Mouse (Mus musculus): Measurements from ENCODE around the gene Arhgap35. TPM values are rescaled to one million over a fixed set of nuclear protein-coding genes. Genes with fewer than 3 reads are reported as not detected.
A peak's percentile ranks its signal among the peaks of the same experiment; 100 is the strongest.

Arhgap35 gene
- polyA plus RNA-seq, 1 experiment from 2014 or later, result 12.0 TPM

- H3K36me3 ChIP-seq, result peaks cover 3% of the 10 kb centered on the region; the same call in 1 of the 2 replicates
- H3K9ac ChIP-seq, result no peak overlapping the region
- no peaks in the 10 kb centered on the region for H3K9me3 ChIP-seq
- ATAC-seq (ENCODE audit: insufficient read depth, low FRiP score, low read depth), result no peak
- H3K27me3 ChIP-seq (replicated peaks), result peaks cover 7% of the 10 kb centered on the region; the same call in 1 of the 2 replicates
- H3K4me3 ChIP-seq (replicated peaks), result no peak overlapping the region
- H3K27ac ChIP-seq, result no peak overlapping the region
- 76% methylated on average over 5 of the region's 5 CpGs for WGBS
- peaks cover 7% of the 10 kb centered on the region; the same call in 1 of the 2 replicates for H3K4me1 ChIP-seq
- no peak overlapping the region for H3K4me2 ChIP-seq
Measured at GRCm38 (mm10) chr7:16456289-16456688, 158.5 kb downstream of the Arhgap35 start.

- Histone ChIP-seq H3K9ac (no peak overlapping the region), H3K4me2 (no peak overlapping the region), H3K4me1 (peaks cover 7% of the 10 kb centered on the region; the same call in 1 of the 2 replicates), H3K4me3 (replicated peaks) (no peak overlapping the region), H3K27me3 (replicated peaks) (no peaks in the 10 kb centered on the region), H3K9me3 (no peaks in the 10 kb centered on the region), H3K27ac (no peak overlapping the region), H3K36me3 (peaks cover 3% of the 10 kb centered on the region; the same call in 1 of the 2 replicates)
- WGBS, result 89% methylated on average over 14 of the region's 14 CpGs
- no peak for ATAC-seq (ENCODE audit: insufficient read depth, low FRiP score, low read depth)
Measured at GRCm38 (mm10) chr7:16455016-16455415, 159.8 kb downstream of the Arhgap35 start.

- H3K4me3 ChIP-seq (replicated peaks), result peak overlapping the region; percentile 79
- peaks cover 3% of the 10 kb centered on the region; the same call in 1 of the 2 replicates for H3K36me3 ChIP-seq
- H3K27me3 ChIP-seq (replicated peaks), result no peaks in the 10 kb centered on the region
- peak overlapping the region; percentile 49; the same call in 1 of the 2 replicates for H3K9ac ChIP-seq
- peaks cover 7% of the 10 kb centered on the region; the same call in 1 of the 2 replicates for H3K4me1 ChIP-seq
- peak overlapping the region; percentile 80 for H3K4me2 ChIP-seq
- ATAC-seq (ENCODE audit: insufficient read depth, low FRiP score, low read depth), result peak; percentile 28
- peak overlapping the region; percentile 40; the same call in 1 of the 2 replicates for H3K27ac ChIP-seq
- no peaks in the 10 kb centered on the region for H3K9me3 ChIP-seq
- WGBS, result 1% methylated on average over 23 of the region's 23 CpGs
Measured at GRCm38 (mm10) chr7:16453118-16453711, 161.6 kb downstream of the Arhgap35 start.

GRCm38 (mm10) chr7:16452587-16453073 is 162.2 kb downstream of the Arhgap35 start, which contains the start of gene Tmem160:
Gene Tmem160, plus strand, starts transcription at chr7:16452779.
- WGBS, result under 1% methylated on average over 30 of the region's 30 CpGs
- H3K27ac ChIP-seq, result peak within 1 kb of the TSS; percentile 40; the same call in 1 of the 2 replicates

GRCm38 (mm10) chr7:16451656-16452055 is 163.1 kb downstream of the Arhgap35 start:
- peaks cover 3% of the 10 kb centered on the region; the same call in 1 of the 2 replicates for H3K36me3 ChIP-seq
- no peak overlapping the region for H3K4me3 ChIP-seq (replicated peaks)
- H3K27me3 ChIP-seq (replicated peaks), result no peaks in the 10 kb centered on the region
- H3K9ac ChIP-seq, result no peak overlapping the region
- H3K4me1 ChIP-seq, result peaks cover 7% of the 10 kb centered on the region; the same call in 1 of the 2 replicates
- no peaks in the 10 kb centered on the region for H3K9me3 ChIP-seq
- H3K27ac ChIP-seq, result no peak overlapping the region
- no peak for ATAC-seq (ENCODE audit: insufficient read depth, low FRiP score, low read depth)
- WGBS, result 69% methylated on average over 6 of the region's 6 CpGs
- no peak overlapping the region for H3K4me2 ChIP-seq

More at GRCm38 (mm10) chr7:16452587-16453073, 162.2 kb downstream of the Arhgap35 start, which contains the start of gene Tmem160:
- ATAC-seq (ENCODE audit: insufficient read depth, low FRiP score, low read depth), result peak; percentile 100
- peaks cover 3% of the 10 kb centered on the region; the same call in 1 of the 2 replicates for H3K36me3 ChIP-seq
- peak within 1 kb of the TSS; percentile 79 for H3K4me3 ChIP-seq (replicated peaks)
- peak within 1 kb of the TSS; percentile 80 for H3K4me2 ChIP-seq
- H3K27me3 ChIP-seq (replicated peaks), result no peaks in the 10 kb centered on the region
- peaks cover 7% of the 10 kb centered on the region; the same call in 1 of the 2 replicates for H3K4me1 ChIP-seq
- H3K9me3 ChIP-seq, result no peaks in the 10 kb centered on the region
- peak within 1 kb of the TSS; percentile 49; the same call in 1 of the 2 replicates for H3K9ac ChIP-seq

Other genes starting within 250 kb of the Arhgap35 start
- 272 and 284 TPM in 2 replicates for gene Sae1, start 227.2 kb downstream of the Arhgap35 start, polyA plus RNA-seq (2015; fragmentation: Nextera tagmentation; extraction: Ambion mirVana)
- gene Zc3h4, start 214.1 kb downstream of the Arhgap35 start, polyA plus RNA-seq (2015; fragmentation: Nextera tagmentation; extraction: Ambion mirVana), result 16.8 and 17.4 TPM in 2 replicates
- 48.5 and 57.0 TPM in 2 replicates for gene Tmem160, start 162.2 kb downstream of the Arhgap35 start, polyA plus RNA-seq (2015; fragmentation: Nextera tagmentation; extraction: Ambion mirVana)
- 0.33 and 0.49 TPM in 2 replicates for gene Npas1, start 137.3 kb downstream of the Arhgap35 start, polyA plus RNA-seq (2015; fragmentation: Nextera tagmentation; extraction: Ambion mirVana)
- gene Ceacam15, start 60.7 kb upstream of the Arhgap35 start, polyA plus RNA-seq (2015; fragmentation: Nextera tagmentation; extraction: Ambion mirVana), result not detected in 2 replicates
- gene Ceacam9, start 106.9 kb upstream of the Arhgap35 start, polyA plus RNA-seq (2015; fragmentation: Nextera tagmentation; extraction: Ambion mirVana), result not detected in 2 replicates
- gene Ap2s1, start 123.4 kb upstream of the Arhgap35 start, polyA plus RNA-seq (2015; fragmentation: Nextera tagmentation; extraction: Ambion mirVana), result 251 and 272 TPM in 2 replicates
- gene Slc1a5, start 166.3 kb upstream of the Arhgap35 start, polyA plus RNA-seq (2015; fragmentation: Nextera tagmentation; extraction: Ambion mirVana), result 64.2 and 66.3 TPM in 2 replicates
- 87.2 and 89.4 TPM in 2 replicates for gene Strn4, start 200.9 kb upstream of the Arhgap35 start, polyA plus RNA-seq (2015; fragmentation: Nextera tagmentation; extraction: Ambion mirVana)
- 28.4 and 29.1 TPM in 2 replicates for gene Fkrp, start 201.7 kb upstream of the Arhgap35 start, polyA plus RNA-seq (2015; fragmentation: Nextera tagmentation; extraction: Ambion mirVana)
- 11.6 and 12.2 TPM in 2 replicates for gene Prkd2, start 227.9 kb upstream of the Arhgap35 start, polyA plus RNA-seq (2015; fragmentation: Nextera tagmentation; extraction: Ambion mirVana)

Data from stomach, embryonic 15.5 days (tissue).